In the genomic region with DNA sequence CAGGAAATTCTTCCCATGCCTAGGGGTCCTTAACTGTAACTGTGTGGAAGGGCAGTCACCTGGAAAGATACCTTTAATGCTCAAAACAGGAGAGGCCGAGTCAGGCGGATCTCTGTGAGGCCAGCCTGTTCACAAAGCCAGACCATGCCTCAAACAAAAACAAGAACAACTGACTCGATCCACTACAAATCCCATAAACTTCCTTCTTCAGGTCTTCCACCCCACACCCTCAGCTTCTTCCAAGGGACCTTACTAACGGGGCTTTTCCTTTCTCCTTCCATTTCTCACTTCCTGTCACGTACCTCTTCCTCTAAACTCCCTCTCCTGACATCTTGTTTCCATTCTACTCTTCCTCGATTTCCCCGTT, we compare ENCODE assay signal across 8 mouse cellular contexts. TPM values are rescaled to one million over a fixed set of nuclear protein-coding genes. Genes with fewer than 3 reads are reported as not detected.
DNase-seq lines count a peak whose midpoint lies in the region; ATAC-seq and TF ChIP-seq lines count a peak whose summit lies in the region.

No protein-coding gene starts in this region.

- H3K4me2 ChIP-seq in lung, embryonic 14.5 days = peak overlapping the region; percentile 86
- peak overlapping the region; percentile 63 for H3K4me2 ChIP-seq in embryonic facial prominence, embryonic 15.5 days (replicated peaks)
- peak overlapping the region; percentile 59 for H3K4me2 ChIP-seq in intestine, embryonic 16.5 days (ENCODE audit: low read depth, low read length)
- H3K4me2 ChIP-seq in neural tube, embryonic 14.5 days (ENCODE audit: low read depth, low read length) = peak overlapping the region; percentile 78

- no peak for ATAC-seq in lung, embryonic 14.5 days (ENCODE audit: insufficient read depth)
- no peak for ATAC-seq in embryonic facial prominence, embryonic 15.5 days (ENCODE audit: insufficient number of reproducible peaks, low FRiP score, low TSS enrichment, low read depth)
- ATAC-seq in intestine, embryonic 16.5 days = no peak
- no peak for ATAC-seq in neural tube, embryonic 14.5 days (ENCODE audit: low read depth)
- ATAC-seq in frontal cortex, adult (ENCODE audit: low TSS enrichment) = no peak

- DNase-seq in lung, embryonic 14.5 days = no peak
- DNase-seq in lung, postnatal 36 days = no peak
- DNase-seq in right cerebral cortex, postnatal 14 days = no peak
- no peak for DNase-seq in left cerebral cortex, postnatal 14 days (ENCODE audit: low spot score in 2 of 2)

- peaks cover 22% of the 10 kb centered on the region for H3K36me3 ChIP-seq in lung, embryonic 14.5 days (ENCODE audit: insufficient read depth)
- peaks cover 21% of the 10 kb centered on the region for H3K36me3 ChIP-seq in embryonic facial prominence, embryonic 15.5 days
- peaks cover 15% of the 10 kb centered on the region for H3K36me3 ChIP-seq in intestine, embryonic 16.5 days (ENCODE audit: control insufficient read depth, insufficient read depth, low read length)
- peaks cover 12% of the 10 kb centered on the region for H3K36me3 ChIP-seq in neural tube, embryonic 14.5 days (ENCODE audit: control insufficient read depth, insufficient read depth, low read length)

- no peaks in the 10 kb centered on the region for H3K9me3 ChIP-seq in lung, embryonic 14.5 days (ENCODE audit: low read depth, low read length)
- no peaks in the 10 kb centered on the region for H3K9me3 ChIP-seq in embryonic facial prominence, embryonic 15.5 days (replicated peaks)
- no peaks in the 10 kb centered on the region for H3K9me3 ChIP-seq in intestine, embryonic 16.5 days (ENCODE audit: control insufficient read depth, low read length)
- H3K9me3 ChIP-seq in neural tube, embryonic 14.5 days (ENCODE audit: control insufficient read depth, low read length) = no peaks in the 10 kb centered on the region

- no peaks in the 10 kb centered on the region for H3K27me3 ChIP-seq in lung, embryonic 14.5 days (ENCODE audit: insufficient read depth, low read length)
- no peaks in the 10 kb centered on the region for H3K27me3 ChIP-seq in embryonic facial prominence, embryonic 15.5 days
- no peaks in the 10 kb centered on the region for H3K27me3 ChIP-seq in intestine, embryonic 16.5 days (replicated peaks; ENCODE audit: control insufficient read depth, insufficient read depth, low read length)
- no peaks in the 10 kb centered on the region for H3K27me3 ChIP-seq in neural tube, embryonic 14.5 days (ENCODE audit: control insufficient read depth, insufficient read depth, low read length)

- peaks cover 19% of the 10 kb centered on the region for H3K4me1 ChIP-seq in lung, embryonic 14.5 days (ENCODE audit: insufficient read depth)
- peaks cover 38% of the 10 kb centered on the region for H3K4me1 ChIP-seq in embryonic facial prominence, embryonic 15.5 days
- H3K4me1 ChIP-seq in intestine, embryonic 16.5 days (ENCODE audit: control insufficient read depth, insufficient read depth, low read length) = peaks cover 32% of the 10 kb centered on the region
- peaks cover 29% of the 10 kb centered on the region for H3K4me1 ChIP-seq in neural tube, embryonic 14.5 days (ENCODE audit: control insufficient read depth, insufficient read depth, low read length)

- peak overlapping the region; percentile 96 for H3K27ac ChIP-seq in lung, embryonic 14.5 days (ENCODE audit: low read depth)
- peak overlapping the region; percentile 93 for H3K27ac ChIP-seq in embryonic facial prominence, embryonic 15.5 days (replicated peaks)
- H3K27ac ChIP-seq in intestine, embryonic 16.5 days (ENCODE audit: low read length) = peak overlapping the region; percentile 93
- peak overlapping the region; percentile 92 for H3K27ac ChIP-seq in neural tube, embryonic 14.5 days (ENCODE audit: low read depth, low read length)

- no peak for TF ChIP-seq CTCF in lung, embryonic 14.5 days (IDR thresholded peaks at IDR 0.05; ENCODE audit: low read depth)

- peak overlapping the region; percentile 69 for H3K9ac ChIP-seq in lung, embryonic 14.5 days
- peak overlapping the region; percentile 42 for H3K9ac ChIP-seq in embryonic facial prominence, embryonic 15.5 days
- H3K9ac ChIP-seq in intestine, embryonic 16.5 days (ENCODE audit: low read depth, low read length) = peak overlapping the region; percentile 74
- peak overlapping the region; percentile 48 for H3K9ac ChIP-seq in neural tube, embryonic 14.5 days (replicated peaks; ENCODE audit: low read depth, low read length)

- intact Hi-C loops in left cerebral cortex, postnatal 14 days (cut with DNase I) = no loop called here

- peak overlapping the region; percentile 69 for H3K4me3 ChIP-seq in lung, embryonic 14.5 days (ENCODE audit: low read depth, low read length)
- peak overlapping the region; percentile 90 for H3K4me3 ChIP-seq in embryonic facial prominence, embryonic 15.5 days (replicated peaks)
- peak overlapping the region; percentile 53 for H3K4me3 ChIP-seq in intestine, embryonic 16.5 days (ENCODE audit: low read length)
- peak overlapping the region; percentile 89 for H3K4me3 ChIP-seq in neural tube, embryonic 14.5 days (ENCODE audit: low read depth, low read length)

- 16% methylated on average over 7 of the region's 7 CpGs for WGBS in lung, embryonic 14.5 days
- 17% methylated on average over 7 of the region's 7 CpGs for WGBS in embryonic facial prominence, embryonic 15.5 days
- WGBS in intestine, embryonic 16.5 days = 16% methylated on average over 7 of the region's 7 CpGs
- 25% methylated on average over 7 of the region's 7 CpGs for WGBS in neural tube, embryonic 14.5 days

RNA-seq across cellular contexts. Expression of a gene that starts 3.9 kb away (rescaled TPM):
- 29.9 and 30.7 TPM in 2 replicates for polyA plus RNA-seq in lung, embryonic 14.5 days (2014; fragmentation: Nextera tagmentation; extraction: Ambion mirVana)
- 31.7 and 35.8 TPM in 2 replicates for polyA plus RNA-seq in embryonic facial prominence, embryonic 15.5 days (2015; fragmentation: Nextera tagmentation; extraction: Ambion mirVana)
- polyA plus RNA-seq in intestine, embryonic 16.5 days (2015; fragmentation: Nextera tagmentation; extraction: Ambion mirVana) = 23.1 and 23.3 TPM in 2 replicates
- polyA plus RNA-seq in neural tube, embryonic 14.5 days (2014; fragmentation: Nextera tagmentation; extraction: Ambion mirVana) = 24.6 and 27.3 TPM in 2 replicates
- 10 to 100 TPM; 28.1 to 30.0 TPM for total RNA-seq in left cerebral cortex, postnatal 14 days (2021)

RNA-seq across cellular contexts. Expression of a gene that starts 4.1 kb away (rescaled TPM):
- 6.7 and 6.8 TPM in 2 replicates for polyA plus RNA-seq in lung, embryonic 14.5 days (2014; fragmentation: Nextera tagmentation; extraction: Ambion mirVana)
- polyA plus RNA-seq in embryonic facial prominence, embryonic 15.5 days (2015; fragmentation: Nextera tagmentation; extraction: Ambion mirVana) = 6.0 and 6.7 TPM in 2 replicates
- polyA plus RNA-seq in intestine, embryonic 16.5 days (2015; fragmentation: Nextera tagmentation; extraction: Ambion mirVana) = 1.5 and 1.9 TPM in 2 replicates
- polyA plus RNA-seq in neural tube, embryonic 14.5 days (2014; fragmentation: Nextera tagmentation; extraction: Ambion mirVana) = 22.2 and 28.1 TPM in 2 replicates
- 100 to 1,000 TPM; 264 to 270 TPM for total RNA-seq in left cerebral cortex, postnatal 14 days (2021)
